Comparison of ENCODE assay signal across 8 mouse cellular contexts in the genomic region with DNA sequence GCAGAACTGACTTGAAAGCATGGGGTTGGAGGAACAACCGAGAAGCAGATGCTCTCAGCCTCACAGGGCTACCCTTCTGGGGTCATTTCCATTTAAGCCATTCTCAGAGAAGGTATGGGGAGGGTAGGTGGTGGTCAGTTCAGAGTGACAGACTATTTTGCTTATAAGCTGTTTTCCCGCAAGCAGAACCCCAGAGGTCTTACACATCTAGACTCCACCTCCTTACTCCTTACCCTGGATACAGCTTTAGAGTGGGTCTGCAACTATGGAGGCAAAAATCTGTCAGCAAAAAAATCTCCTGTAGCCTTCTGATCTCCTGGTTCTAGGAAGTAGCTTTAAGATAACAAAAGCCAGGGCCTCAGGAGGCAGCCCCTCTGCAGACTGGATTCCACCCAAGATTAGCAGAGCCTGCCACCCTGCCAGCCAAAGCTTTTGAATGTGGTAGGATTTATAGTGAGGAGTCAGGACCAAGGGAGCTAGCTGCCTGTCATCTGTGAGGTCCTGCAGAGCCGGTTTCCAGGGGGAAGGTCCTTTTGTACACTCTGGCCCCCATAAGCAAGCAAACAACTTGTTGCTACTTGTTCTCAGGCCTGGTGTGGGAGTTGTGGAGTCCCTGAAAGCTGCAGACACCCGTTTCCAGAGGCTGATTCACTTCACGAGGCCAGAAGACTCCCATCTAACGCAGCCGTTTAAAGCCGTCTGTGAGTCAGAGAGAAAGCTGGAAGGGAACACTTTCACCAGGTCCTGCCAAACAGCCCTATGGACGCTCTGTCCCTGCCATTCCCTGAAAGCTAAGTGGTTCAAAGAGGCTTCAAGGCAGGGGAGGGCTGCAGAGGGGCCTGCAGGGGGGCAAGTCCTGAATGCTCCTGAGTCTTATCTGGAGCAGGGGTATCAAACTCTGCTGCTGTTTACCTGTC. TPM values are rescaled to one million over a fixed set of nuclear protein-coding genes. Genes with fewer than 3 reads are reported as not detected.
DNase-seq lines count a peak whose midpoint lies in the region; ATAC-seq and TF ChIP-seq lines count a peak whose summit lies in the region.

No protein-coding gene starts in this region.

- no peaks in the 10 kb centered on the region for H3K36me3 ChIP-seq in forebrain, postnatal 0 days (ENCODE audit: insufficient read depth)
- no peaks in the 10 kb centered on the region for H3K36me3 ChIP-seq in hindbrain, embryonic 12.5 days
- no peaks in the 10 kb centered on the region for H3K36me3 ChIP-seq in midbrain, embryonic 14.5 days (ENCODE audit: control insufficient read depth, insufficient read depth, low read length)

- no peak overlapping the region for H3K4me2 ChIP-seq in forebrain, postnatal 0 days (ENCODE audit: low read depth)
- H3K4me2 ChIP-seq in hindbrain, embryonic 12.5 days (replicated peaks) = no peak overlapping the region
- no peak overlapping the region for H3K4me2 ChIP-seq in midbrain, embryonic 14.5 days (ENCODE audit: low read length)

- no peaks in the 10 kb centered on the region for H3K4me1 ChIP-seq in forebrain, postnatal 0 days (ENCODE audit: insufficient read depth)
- H3K4me1 ChIP-seq in hindbrain, embryonic 12.5 days = peaks cover 11% of the 10 kb centered on the region
- H3K4me1 ChIP-seq in midbrain, embryonic 14.5 days (ENCODE audit: control insufficient read depth, insufficient read depth, low read length) = 0 out of 2 replicates have a peak, but pooled peaks cover 5% of the 10 kb centered on the region

- H3K4me3 ChIP-seq in forebrain, postnatal 0 days (ENCODE audit: low read depth, low read length) = no peak overlapping the region
- H3K4me3 ChIP-seq in hindbrain, embryonic 12.5 days = no peak overlapping the region
- no peak overlapping the region for H3K4me3 ChIP-seq in midbrain, embryonic 14.5 days (replicated peaks; ENCODE audit: low read depth, low read length)

- TF ChIP-seq CTCF in forebrain, postnatal 0 days (IDR thresholded peaks at IDR 0.05; ENCODE audit: low read depth) = no peak

- peak; percentile 21 for DNase-seq in kidney, postnatal 10 days
- no peak for DNase-seq in kidney, postnatal 25 days
- peak; percentile 16 for DNase-seq in forebrain, postnatal 0 days
- DNase-seq in midbrain, embryonic 14.5 days = peak; percentile 29
- DNase-seq in spleen, adult 12 weeks (ENCODE audit: low spot score) = no peak
- DNase-seq in retina, postnatal 1 day = no peak

- WGBS in forebrain, postnatal 0 days = 20% methylated on average over 9 of the region's 9 CpGs
- 27% methylated on average over 9 of the region's 9 CpGs for WGBS in hindbrain, embryonic 12.5 days
- WGBS in midbrain, embryonic 14.5 days = 11% methylated on average over 9 of the region's 9 CpGs

- ATAC-seq in forebrain, postnatal 0 days = peak; percentile 27; the same call in 1 of the 2 replicates
- no peak for ATAC-seq in hindbrain, embryonic 12.5 days (ENCODE audit: low FRiP score)
- ATAC-seq in midbrain, embryonic 14.5 days (ENCODE audit: low FRiP score, low TSS enrichment) = no peak
- no peak for ATAC-seq in megakaryocyte, adult 5-6 weeks (ENCODE audit: poor library complexity, severe bottlenecking)

- no peak overlapping the region for H3K9ac ChIP-seq in forebrain, postnatal 0 days
- H3K9ac ChIP-seq in hindbrain, embryonic 12.5 days = no peak overlapping the region
- no peak overlapping the region for H3K9ac ChIP-seq in midbrain, embryonic 14.5 days (replicated peaks; ENCODE audit: low read length)

- no peaks in the 10 kb centered on the region for H3K27me3 ChIP-seq in forebrain, postnatal 0 days (ENCODE audit: insufficient read depth, low read length)
- no peaks in the 10 kb centered on the region for H3K27me3 ChIP-seq in hindbrain, embryonic 12.5 days
- no peaks in the 10 kb centered on the region for H3K27me3 ChIP-seq in midbrain, embryonic 14.5 days (ENCODE audit: control insufficient read depth, insufficient read depth, low read length)

- H3K9me3 ChIP-seq in forebrain, postnatal 0 days (ENCODE audit: low read length) = no peaks in the 10 kb centered on the region
- H3K9me3 ChIP-seq in hindbrain, embryonic 12.5 days (replicated peaks) = no peaks in the 10 kb centered on the region
- no peaks in the 10 kb centered on the region for H3K9me3 ChIP-seq in midbrain, embryonic 14.5 days (ENCODE audit: control insufficient read depth, low read length)

- H3K27ac ChIP-seq in forebrain, postnatal 0 days (ENCODE audit: low read depth, low read length) = no peak overlapping the region
- H3K27ac ChIP-seq in hindbrain, embryonic 12.5 days = 0 out of 2 replicates have a peak overlapping the region, but pooled peaks have one; percentile 23
- H3K27ac ChIP-seq in midbrain, embryonic 14.5 days (replicated peaks; ENCODE audit: low read depth, low read length) = no peak overlapping the region; the same call in 1 of the 2 replicates

RNA-seq across cellular contexts. Expression of a gene that starts 52.1 kb away (rescaled TPM):
- 5.2 and 5.8 TPM in 2 replicates for total RNA-seq in forebrain, postnatal 0 days (2014; rRNA removed)
- polyA plus RNA-seq in forebrain, postnatal 0 days (2015; fragmentation: Nextera tagmentation; extraction: Ambion mirVana) = 2.8 and 4.4 TPM in 2 replicates
- 1.6 and 2.1 TPM in 2 replicates for polyA plus RNA-seq in hindbrain, embryonic 12.5 days (2016; fragmentation: Nextera tagmentation; extraction: Ambion mirVana)
- 1.3 and 2.3 TPM in 2 replicates for polyA plus RNA-seq in midbrain, embryonic 14.5 days (2014; fragmentation: Nextera tagmentation; extraction: Ambion mirVana)
- not detected in 2 replicates for total RNA-seq in megakaryocyte, adult 5-6 weeks (2015)
- total RNA-seq in megakaryocyte, adult 5-6 weeks (2017) = not detected in 2 replicates

Comparison
In these comparisons a context has a peak if more than half of its experiments do, and no peak if none do; other contexts are left out.
1. DNase-seq: peak in kidney, postnatal 10 days (single experiment), forebrain, postnatal 0 days (single experiment) and midbrain, embryonic 14.5 days (single experiment); none in kidney, postnatal 25 days (0 of 2), spleen, adult 12 weeks (single experiment) and retina, postnatal 1 day (single experiment).